Mouse (Mus musculus): Measurements from ENCODE around the gene Grik4. TPM values are rescaled to one million over a fixed set of nuclear protein-coding genes. Genes with fewer than 3 reads are reported as not detected.

The Grik4 gene
- 5.8 and 6.0 TPM in 2 replicates for polyA plus RNA-seq (2012; rRNA removed)

DNA sequence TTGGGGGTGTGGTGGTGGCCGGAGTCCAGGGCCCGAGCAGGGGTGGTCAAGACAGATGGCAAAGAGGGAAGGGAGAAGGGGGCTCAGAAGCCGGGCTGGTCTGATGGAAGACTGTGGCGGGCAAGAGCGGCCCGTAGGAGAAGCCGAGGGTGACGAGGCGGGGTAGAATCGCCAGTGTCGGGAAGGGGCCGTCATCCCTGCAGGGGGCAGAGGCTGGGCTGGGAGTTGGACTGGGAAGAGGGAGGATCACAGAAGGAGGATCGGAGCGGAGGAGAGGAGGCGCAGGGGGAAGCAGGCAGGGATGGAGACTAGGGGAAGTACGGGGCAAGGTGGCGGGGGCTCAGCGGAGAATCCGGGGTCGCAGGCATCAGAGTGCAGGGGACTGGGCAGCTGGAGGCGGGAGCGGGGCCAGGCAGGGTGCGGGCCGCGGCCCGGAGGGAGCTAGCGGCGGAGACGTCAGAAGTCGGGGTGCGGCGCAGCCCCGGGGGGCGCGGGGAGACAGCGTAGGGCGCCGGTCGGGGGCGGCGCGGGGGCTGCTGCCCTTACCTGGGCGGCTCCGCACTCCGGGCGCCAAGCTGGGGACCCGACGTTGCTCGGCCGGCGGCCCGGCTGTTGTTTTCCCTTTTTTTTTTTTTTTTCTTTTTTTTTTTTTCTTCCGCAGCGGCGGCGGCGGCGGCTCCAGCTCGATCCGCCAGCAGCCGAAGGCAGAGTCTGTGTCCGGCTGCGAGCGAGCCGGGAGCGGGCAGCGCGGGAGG is at the start of gene Grik4:
Gene Grik4 (minus strand): TSS at position 713 of the 755 bp plus-strand sequence.

DNA sequence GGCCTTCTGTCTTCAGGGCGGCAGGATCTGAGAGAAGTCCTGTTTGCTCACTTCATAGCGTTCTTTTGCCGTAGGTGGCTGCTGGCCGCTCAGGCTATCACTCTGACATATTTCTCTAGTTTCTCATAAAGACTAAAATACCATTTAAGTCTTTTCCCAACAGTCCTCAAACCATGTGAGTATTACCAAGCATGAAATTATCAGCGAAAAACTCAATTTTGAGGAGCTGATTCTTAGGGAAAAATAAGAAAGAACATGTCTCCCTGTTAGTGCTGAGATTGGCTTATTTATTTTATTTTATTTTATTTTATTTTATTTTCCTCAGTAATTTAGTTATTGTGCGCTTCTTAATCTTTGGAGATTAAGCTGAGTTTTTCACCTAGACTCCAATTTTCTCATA is 436.6 kb downstream of the Grik4 start, which contains the start of gene Tbcel:
Gene Tbcel (minus strand): TSS at position 101 of the 400 bp plus-strand sequence.

Other genes with a start within 250 kb of the Grik4 start
- 53.1 and 54.7 TPM in 2 replicates for gene Arhgef12, start 162.7 kb upstream of the Grik4 start, polyA plus RNA-seq (2012; rRNA removed)
- 25.6 and 27.2 TPM in 2 replicates for gene Tmem136, start 172.1 kb upstream of the Grik4 start, polyA plus RNA-seq (2012; rRNA removed)

Measured in central nervous system, embryonic 18 days (tissue).